Mouse (Mus musculus): Measurements from ENCODE around the gene Hacd1.

- TF ChIP-seq GATA1 (IDR thresholded peaks at IDR 0.05; ENCODE audit: low read length) (no peak), TAL1 (IDR thresholded peaks at IDR 0.05; ENCODE audit: low read length) (no peak)
These were observed 12.9 kb downstream of the Hacd1 start for GRCm38 (mm10) chr2:14043011-14043410.

Data from erythroblast, embryonic 14.5 days (primary cell).